Mouse (Mus musculus) ES-E14 (cell line): ENCODE measurements at regions not wholly inside any gene's neighbourhood (a gene's known extent, or its start where the extent isn't known, plus 50 kb on each side); places are given as distances from the start of the nearest gene placed in this dataset.

Experiments
- DNase-seq: peaks from one replicate; pipeline ENCODE4 v3.0.0-alpha.2; 2013; ENCODE audit warnings: low read depth, low spot score
- H3K27ac ChIP-seq: 2 replicates; pipeline ENCODE4 v1.5.1; 2012; ENCODE audit warnings: low read depth, mild to moderate bottlenecking, low read length, moderate library complexity, mixed read lengths; ENCODE audit not compliant: poor library complexity, insufficient read depth, severe bottlenecking
- H3K36me3 ChIP-seq: 2 replicates; pipeline ENCODE4 v1.6.1; 2012; ENCODE audit warnings: mild to moderate bottlenecking, low read length, moderate library complexity, mixed read lengths; ENCODE audit not compliant: control insufficient read depth, poor library complexity, insufficient read depth, severe bottlenecking
- H3K4me1 ChIP-seq, 2 experiments: fragments of 150-350 bp in 1 of 2; sonication (generic) in 1 of 2; 2 replicates each; pipeline ENCODE4 v1.6.1; 2012; ENCODE audit warnings: low read length in 2 of 2, mild to moderate bottlenecking in 1 of 2, mixed read lengths in 1 of 2; ENCODE audit not compliant: control insufficient read depth in 2 of 2, insufficient read depth in 2 of 2, poor library complexity in 1 of 2
- H3K4me3 ChIP-seq, 2 experiments: fragments of 150-350 bp in 1 of 2; sonication (generic) in 1 of 2; 2 replicates each; pipeline ENCODE4 v1.5.1; 2012; ENCODE audit warnings: low read length in 2 of 2, low read depth in 1 of 2, mild to moderate bottlenecking in 1 of 2, mixed read lengths in 1 of 2; ENCODE audit not compliant: insufficient read depth in 1 of 2, poor library complexity in 1 of 2, severe bottlenecking in 1 of 2
- H3K9ac ChIP-seq: 2 replicates; pipeline ENCODE4 v1.6.1; 2012; ENCODE audit warnings: low read depth, mild to moderate bottlenecking, low read length, mixed read lengths; ENCODE audit not compliant: poor library complexity, insufficient read depth, severe bottlenecking
- H3K9me3 ChIP-seq: fragments of 150-350 bp; sonication (generic); 2 replicates; pipeline ENCODE4 v1.6.1; 2012; ENCODE audit warnings: low read depth, mild to moderate bottlenecking, low read length; ENCODE audit not compliant: control insufficient read depth, insufficient read depth
- CHD2 ChIP-seq: IDR thresholded peaks from 2 replicates; pipeline ENCODE4 v1.6.1; 2014; ENCODE audit warnings: mild to moderate bottlenecking, low read depth, low read length, inconsistent platforms
- HCFC1 ChIP-seq: IDR thresholded peaks from 2 replicates; pipeline ENCODE4 v1.6.1; 2012; ENCODE audit warnings: low read length, inconsistent platforms, borderline replicate concordance; ENCODE audit not compliant: insufficient read depth
- MAFK ChIP-seq: IDR thresholded peaks from 2 replicates; pipeline ENCODE4 v1.6.1; 2014; ENCODE audit warnings: mild to moderate bottlenecking, low read depth, low read length, inconsistent platforms; ENCODE audit not compliant: insufficient read depth
- ZC3H11A ChIP-seq: IDR thresholded peaks from 2 replicates; pipeline ENCODE4 v1.6.1; 2012; ENCODE audit warnings: low read depth, mild to moderate bottlenecking, inconsistent platforms, low read length, borderline replicate concordance
- ZNF384 ChIP-seq: IDR thresholded peaks from 2 replicates; pipeline ENCODE4 v1.6.1; 2012; ENCODE audit warnings: low read depth, low read length, inconsistent platforms
- in situ Hi-C, 2 experiments: fragments of 600-800 bp; cut with MboI; formaldehyde crosslinking; loops; one replicate each; pipeline ENCODE4 v1.15.1; 2025; ENCODE audit warnings: low sequenced_read_pairs in 2 of 2, inconsistent platforms in 1 of 2; ENCODE audit not compliant: unreplicated experiment in 2 of 2

DNA sequence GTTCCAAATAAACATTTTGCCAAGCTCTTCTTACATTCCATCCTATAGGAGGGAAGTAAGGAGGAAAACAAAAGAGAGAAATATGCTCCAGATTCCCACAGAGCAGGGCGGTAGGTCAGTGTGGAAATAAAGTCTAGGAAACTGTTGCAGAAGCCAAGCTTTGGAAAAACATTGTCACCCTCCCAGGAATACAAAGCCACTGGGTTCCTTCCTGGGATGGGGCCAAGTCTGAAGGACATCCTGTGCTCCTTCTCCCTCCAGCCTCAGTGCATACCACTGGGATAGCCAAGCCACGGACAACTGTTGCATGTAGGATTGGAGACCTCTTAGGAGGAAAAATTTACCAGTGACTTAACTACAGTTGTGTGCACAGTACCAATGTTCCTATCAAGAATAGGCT is 195.8 kb upstream of the Cdyl start:
- DNase-seq: no peak
- H3K36me3 ChIP-seq: no peaks in the 10 kb centered on the region
- H3K9ac ChIP-seq: no peak overlapping the region
- H3K4me1 ChIP-seq: no peaks in the 10 kb centered on the region
- no peak overlapping the region for H3K4me3 ChIP-seq
- no peak overlapping the region for H3K27ac ChIP-seq
- H3K9me3 ChIP-seq: no peaks in the 10 kb centered on the region
- in situ Hi-C loops: no loop called here
- TF ChIP-seq ZNF384 (no peak), MAFK (no peak), CHD2 (no peak), HCFC1 (no peak), ZC3H11A (no peak)

GRCm38 (mm10) chr13:35469361-35470198 is 190.1 kb upstream of the Cdyl start:
- Histone ChIP-seq H3K4me1 (no peaks in the 10 kb centered on the region), H3K9ac (no peak overlapping the region), H3K27ac (no peak overlapping the region), H3K9me3 (no peaks in the 10 kb centered on the region), H3K36me3 (no peaks in the 10 kb centered on the region), H3K4me3 (no peak overlapping the region)
- no peak for TF ChIP-seq ZC3H11A
- no peak for TF ChIP-seq CHD2
- no peak for TF ChIP-seq HCFC1
- in situ Hi-C loops: no loop called here
- DNase-seq: no peak

DNA sequence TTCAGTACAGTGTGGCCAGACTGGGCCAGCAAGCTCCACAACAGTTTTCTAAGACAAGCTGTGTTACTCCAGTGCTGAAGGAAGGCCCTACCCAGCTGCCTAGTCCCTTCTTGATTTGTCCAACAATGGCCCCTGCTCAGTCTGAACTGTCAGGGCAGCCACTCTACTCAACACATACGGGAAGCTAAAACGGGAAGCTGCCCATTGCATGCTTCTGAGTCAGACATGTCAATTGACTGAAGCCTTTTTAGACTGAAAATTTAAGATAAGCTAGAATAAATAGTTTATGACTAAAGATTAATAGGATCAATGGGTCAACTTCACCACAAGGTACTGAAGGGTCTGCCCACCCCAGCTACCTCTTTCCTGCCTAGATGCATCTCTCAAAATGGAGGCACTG is 181.4 kb upstream of the Cdyl start:
- no peak overlapping the region for H3K4me3 ChIP-seq
- no peak overlapping the region for H3K9ac ChIP-seq
- TF ChIP-seq ZNF384: no peak
- no peaks in the 10 kb centered on the region for H3K9me3 ChIP-seq
- in situ Hi-C loops: no loop called here
- no peaks in the 10 kb centered on the region for H3K4me1 ChIP-seq
- H3K36me3 ChIP-seq: no peaks in the 10 kb centered on the region
- no peak overlapping the region for H3K27ac ChIP-seq
- DNase-seq: no peak

- TF ChIP-seq HCFC1: no peak
- no peak for TF ChIP-seq MAFK
- no peak for TF ChIP-seq ZC3H11A
- no peak for TF ChIP-seq ZNF384
- no peak for TF ChIP-seq CHD2
- in situ Hi-C loops: no loop called here
- no peak overlapping the region for H3K27ac ChIP-seq
These were observed 177.3 kb upstream of the Cdyl start for GRCm38 (mm10) chr13:35482340-35482739.

DNA sequence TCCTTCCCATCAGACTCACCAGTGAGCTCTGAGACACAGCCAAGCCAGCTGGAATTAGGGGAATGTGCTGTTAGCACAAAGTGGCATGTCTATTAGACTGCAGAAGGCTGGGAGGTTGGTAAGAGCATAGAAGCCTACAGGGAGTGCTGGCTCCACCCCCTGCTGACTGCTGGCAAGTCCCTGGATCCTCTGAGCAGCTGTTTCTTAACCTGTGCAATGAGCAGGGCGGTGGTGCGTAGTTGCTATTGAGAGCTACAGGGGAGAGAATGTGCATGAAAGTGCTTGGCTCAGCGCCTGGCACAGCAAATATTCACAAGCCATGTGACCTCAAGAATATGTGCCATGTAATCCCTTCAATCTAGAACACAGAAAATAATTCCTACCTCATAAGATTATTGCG is 173.5 kb upstream of the Cdyl start:
- DNase-seq: no peak
- in situ Hi-C loops: no loop called here
- no peak overlapping the region for H3K27ac ChIP-seq
- no peak for TF ChIP-seq HCFC1
- no peak for TF ChIP-seq MAFK
- TF ChIP-seq CHD2: no peak
- TF ChIP-seq ZNF384: no peak
- no peak for TF ChIP-seq ZC3H11A
- no peaks in the 10 kb centered on the region for H3K9me3 ChIP-seq
- H3K4me1 ChIP-seq: no peaks in the 10 kb centered on the region
- no peak overlapping the region for H3K9ac ChIP-seq
- no peaks in the 10 kb centered on the region for H3K36me3 ChIP-seq
- H3K4me3 ChIP-seq: no peak overlapping the region

More at GRCm38 (mm10) chr13:35482340-35482739, 177.3 kb upstream of the Cdyl start:
- H3K9me3 ChIP-seq: no peaks in the 10 kb centered on the region
- H3K36me3 ChIP-seq: no peaks in the 10 kb centered on the region
- H3K9ac ChIP-seq: no peak overlapping the region
- H3K4me3 ChIP-seq: no peak overlapping the region
- DNase-seq: no peak
- H3K4me1 ChIP-seq: no peaks in the 10 kb centered on the region
